Mouse (Mus musculus) heart, embryonic 11.5 days (tissue): Measurements from ENCODE around the gene Ptch1. TPM values are rescaled to one million over a fixed set of nuclear protein-coding genes. Genes with fewer than 3 reads are reported as not detected.

Source experiments
- ATAC-seq: fragments of 200-750 bp; cut with Nextera tagmentation; replicated peaks from 2 replicates; pipeline ENCODE4 v1.8.0; 2017; ENCODE audit warnings: moderate library complexity; ENCODE audit not compliant: insufficient number of reproducible peaks, low FRiP score, low TSS enrichment
- H3K27ac ChIP-seq: fragments of 300-500 bp; sonication (generic); 2 replicates; pipeline ENCODE4 v1.5.1; 2014; ENCODE audit warnings: mild to moderate bottlenecking, low read depth, low read length
- H3K27me3 ChIP-seq: fragments of 300-500 bp; sonication (generic); 2 replicates; pipeline ENCODE4 v1.6.1; 2014; ENCODE audit warnings: mild to moderate bottlenecking, low read length, mixed read lengths; ENCODE audit not compliant: control insufficient read depth, insufficient read depth
- H3K36me3 ChIP-seq: fragments of 300-500 bp; sonication (generic); 2 replicates; pipeline ENCODE4 v1.6.1; 2014; ENCODE audit warnings: mild to moderate bottlenecking, low read length, moderate library complexity, mixed read lengths; ENCODE audit not compliant: control insufficient read depth, insufficient read depth
- H3K4me1 ChIP-seq: fragments of 300-500 bp; sonication (generic); 2 replicates; pipeline ENCODE4 v1.6.1; 2014; ENCODE audit warnings: low read length; ENCODE audit not compliant: control insufficient read depth, insufficient read depth
- H3K4me2 ChIP-seq: fragments of 300-500 bp; sonication (generic); 2 replicates; pipeline ENCODE4 v1.6.1; 2014; ENCODE audit warnings: mild to moderate bottlenecking, moderate library complexity
- H3K4me3 ChIP-seq: fragments of 300-500 bp; sonication (generic); 2 replicates; pipeline ENCODE4 v1.5.1; 2014; ENCODE audit warnings: low read depth, low read length
- H3K9ac ChIP-seq: fragments of 300-500 bp; sonication (generic); 2 replicates; pipeline ENCODE4 v1.6.1; 2014; ENCODE audit warnings: mild to moderate bottlenecking, low read depth, low read length, moderate library complexity
- H3K9me3 ChIP-seq: fragments of 300-500 bp; sonication (generic); replicated peaks from 2 replicates; pipeline ENCODE4 v1.6.1; 2016; ENCODE audit warnings: low read length; ENCODE audit not compliant: control insufficient read depth
- WGBS: fragments of 180-500 bp; shearing (Covaris S2); extraction: QIAGEN DNeasy Blood & Tissue Kit; methylation state at CpG from one replicate; pipeline ENCODE4 v1.1.7; 2014; ENCODE audit not compliant: insufficient replicate concordance; 5-methylcytosine and 5-hydroxymethylcytosine counted together
- polyA plus RNA-seq: library from polyadenylated mRNA; unstranded; fragments of >200 nt; fragmentation: Nextera tagmentation; extraction: Ambion mirVana; gene quantifications from 2 replicates; pipeline ENCODE4 v1.2.1, GENCODE M21; 2014

Ptch1 gene
- polyA plus RNA-seq, 1 experiment from 2014 or later = 11.8 TPM

- Histone ChIP-seq H3K36me3 (peaks cover 59% of the 10 kb centered on the region), H3K9me3 (no peaks in the 10 kb centered on the region), H3K4me1 (peaks cover 10% of the 10 kb centered on the region), H3K4me2 (no peak overlapping the region), H3K4me3 (no peak overlapping the region), H3K27ac (no peak overlapping the region), H3K9ac (no peak overlapping the region), H3K27me3 (no peaks in the 10 kb centered on the region)
- WGBS = 49% methylated on average over 6 of the region's 6 CpGs
- ATAC-seq = 0 out of 2 replicates have a peak, but pooled peaks have one; percentile 37
Measured at GRCm38 (mm10) chr13:63512411-63512810, 61.0 kb downstream of the Ptch1 start.

DNA sequence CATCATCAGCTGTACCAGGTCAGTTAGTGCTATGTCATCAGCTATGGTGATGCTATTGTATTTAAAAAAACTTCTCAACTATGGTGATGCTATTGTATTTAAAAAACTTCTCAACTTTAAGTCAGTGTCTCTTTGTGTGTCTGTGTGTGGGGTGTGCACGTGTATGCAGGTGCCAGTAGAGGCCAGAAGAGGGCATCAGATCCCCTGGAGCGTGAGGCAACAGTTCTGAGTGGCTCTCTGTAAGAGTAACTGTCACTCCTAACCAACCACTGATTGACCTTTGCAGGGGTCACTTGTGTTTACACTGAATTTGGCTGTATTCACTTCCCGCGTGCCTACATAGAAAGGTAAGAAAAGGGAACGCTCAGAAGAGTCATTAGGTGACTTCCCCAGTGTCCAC, 65.6 kb downstream of the Ptch1 start:
- H3K4me2 ChIP-seq = no peak overlapping the region
- no peak overlapping the region for H3K4me3 ChIP-seq
- ATAC-seq = no peak
- H3K36me3 ChIP-seq = peaks cover 28% of the 10 kb centered on the region
- no peaks in the 10 kb centered on the region for H3K27me3 ChIP-seq
- no peaks in the 10 kb centered on the region for H3K9me3 ChIP-seq
- 80% methylated on average over 5 of the region's 5 CpGs for WGBS
- H3K27ac ChIP-seq = no peak overlapping the region
- no peak overlapping the region for H3K9ac ChIP-seq
- peaks cover 6% of the 10 kb centered on the region for H3K4me1 ChIP-seq

- Histone ChIP-seq H3K27me3 (no peaks in the 10 kb centered on the region), H3K9ac (no peak overlapping the region), H3K4me2 (no peak overlapping the region), H3K36me3 (peaks cover 25% of the 10 kb centered on the region), H3K4me1 (peaks cover under 1% of the 10 kb centered on the region; the same call in 1 of the 2 replicates), H3K27ac (no peak overlapping the region), H3K4me3 (no peak overlapping the region), H3K9me3 (no peaks in the 10 kb centered on the region)
- no peak for ATAC-seq
- WGBS = 85% methylated on average over 6 of the region's 6 CpGs
Measured at GRCm38 (mm10) chr13:63507001-63507556, 66.3 kb downstream of the Ptch1 start.

DNA sequence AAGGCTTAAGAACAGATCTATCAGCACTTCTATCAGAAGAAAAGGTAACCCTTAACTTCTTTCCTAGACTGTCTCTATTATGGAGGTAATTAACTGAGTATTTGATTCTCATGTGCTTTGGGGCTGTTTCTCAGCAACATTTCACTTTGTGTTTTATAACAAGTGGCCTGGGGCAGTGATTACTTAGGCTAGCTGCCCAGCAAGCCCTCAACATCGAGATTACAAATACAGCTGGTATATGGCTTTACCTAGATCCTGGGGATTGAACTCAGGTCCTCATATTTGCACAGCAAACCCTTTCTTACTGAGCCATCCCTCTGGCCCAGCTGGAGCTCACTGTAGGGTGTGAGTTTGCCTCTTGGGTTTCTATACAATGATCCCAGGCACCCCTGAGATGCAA, 67.0 kb downstream of the Ptch1 start:
- WGBS = 56% methylated on average over 1 of the region's 1 CpGs
- H3K4me3 ChIP-seq = no peak overlapping the region

GRCm38 (mm10) chr13:63502391-63502790, 71.0 kb downstream of the Ptch1 start:
- Histone ChIP-seq H3K4me3 (no peak overlapping the region), H3K27me3 (no peaks in the 10 kb centered on the region), H3K9me3 (no peaks in the 10 kb centered on the region), H3K9ac (no peak overlapping the region), H3K36me3 (no peaks in the 10 kb centered on the region), H3K27ac (no peak overlapping the region), H3K4me2 (no peak overlapping the region), H3K4me1 (no peaks in the 10 kb centered on the region)
- 89% methylated on average over 2 of the region's 2 CpGs for WGBS
- no peak for ATAC-seq

More for the DNA sequence above, 67.0 kb downstream of the Ptch1 start:
- no peak overlapping the region for H3K9ac ChIP-seq
- no peak overlapping the region for H3K27ac ChIP-seq
- no peaks in the 10 kb centered on the region for H3K4me1 ChIP-seq
- ATAC-seq = no peak; the same call in 1 of the 2 replicates
- peaks cover 24% of the 10 kb centered on the region for H3K36me3 ChIP-seq
- H3K27me3 ChIP-seq = no peaks in the 10 kb centered on the region
- H3K9me3 ChIP-seq = no peaks in the 10 kb centered on the region
- no peak overlapping the region for H3K4me2 ChIP-seq

- Histone ChIP-seq H3K27ac (no peak overlapping the region), H3K4me3 (no peak overlapping the region), H3K9me3 (no peaks in the 10 kb centered on the region), H3K4me2 (no peak overlapping the region), H3K36me3 (no peaks in the 10 kb centered on the region), H3K9ac (no peak overlapping the region), H3K27me3 (no peaks in the 10 kb centered on the region), H3K4me1 (no peaks in the 10 kb centered on the region)
- ATAC-seq = no peak
- 81% methylated on average over 2 of the region's 2 CpGs for WGBS
Measured at GRCm38 (mm10) chr13:63499489-63499888, 73.9 kb downstream of the Ptch1 start.

GRCm38 (mm10) chr13:63496646-63497582, 76.5 kb downstream of the Ptch1 start, which contains the start of gene Fancc:
TSS of gene Fancc (minus strand) at chr13:63497278.
- Histone ChIP-seq H3K9ac (peak within 1 kb of the TSS; percentile 12), H3K27me3 (no peaks in the 10 kb centered on the region), H3K4me3 (no peak within 1 kb of the TSS), H3K9me3 (no peaks in the 10 kb centered on the region), H3K4me1 (no peaks in the 10 kb centered on the region), H3K36me3 (no peaks in the 10 kb centered on the region), H3K4me2 (peak within 1 kb of the TSS; percentile 46), H3K27ac (no peak within 1 kb of the TSS)
- WGBS = 34% methylated on average over 23 of the region's 23 CpGs
- no peak for ATAC-seq

DNA sequence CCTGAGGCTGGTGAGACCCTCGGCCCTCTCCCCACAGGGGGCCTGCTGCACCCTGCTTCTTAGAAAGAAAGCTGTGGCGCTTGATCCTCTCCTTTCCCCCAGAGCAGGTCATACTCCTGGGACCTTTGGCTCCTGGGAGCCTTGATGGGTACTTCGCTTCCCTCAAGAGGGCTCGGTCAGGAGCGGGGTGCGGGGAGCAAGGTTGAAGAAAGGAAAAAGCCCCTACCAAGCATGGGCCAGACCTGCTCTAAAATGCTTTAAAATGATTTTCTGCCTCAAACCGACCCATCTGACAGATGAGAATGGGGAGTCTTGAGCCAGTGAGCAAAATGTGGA, 85.7 kb downstream of the Ptch1 start:
- Histone ChIP-seq H3K9ac (no peak overlapping the region), H3K27ac (no peak overlapping the region), H3K9me3 (no peaks in the 10 kb centered on the region), H3K4me2 (no peak overlapping the region), H3K27me3 (no peaks in the 10 kb centered on the region), H3K4me3 (no peak overlapping the region), H3K36me3 (no peaks in the 10 kb centered on the region), H3K4me1 (no peaks in the 10 kb centered on the region)
- 54% methylated on average over 7 of the region's 7 CpGs for WGBS
- no peak for ATAC-seq
